Mouse (Mus musculus): ENCODE results near the gene Sprr2d.

The Sprr2d gene

GRCm38 (mm10) chr3:92338840-92339239 is at the start of gene Sprr2d:
Sprr2d (plus strand) TSS chr3:92339140.
- no peak for DNase-seq

GRCm38 (mm10) chr3:92307406-92307805 is 31.5 kb upstream of the Sprr2d start:
- no peak for DNase-seq

- no peak for DNase-seq
These were observed 22.6 kb upstream of the Sprr2d start, which contains the start of gene Sprr2b for GRCm38 (mm10) chr3:92316320-92316719. Sprr2b (plus strand) TSS chr3:92316620.

GRCm38 (mm10) chr3:92317384-92317783 is 21.6 kb upstream of the Sprr2d start:
- no peak for DNase-seq

GRCm38 (mm10) chr3:92336278-92336677 is 2.7 kb upstream of the Sprr2d start:
- DNase-seq: no peak

- no peak for DNase-seq
These were observed 12.9 kb downstream of the Sprr2d start, which contains the start of gene Sprr2e for GRCm38 (mm10) chr3:92351843-92352242. Sprr2e (plus strand) TSS chr3:92352143.

- DNase-seq: no peak
These were observed 22.7 kb downstream of the Sprr2d start for GRCm38 (mm10) chr3:92361619-92362018.

GRCm38 (mm10) chr3:92364887-92365286 is 25.9 kb downstream of the Sprr2d start, which contains the start of gene Sprr2f:
Sprr2f (plus strand) TSS chr3:92365187.
- DNase-seq: no peak

GRCm38 (mm10) chr3:92373613-92374012 is 34.7 kb downstream of the Sprr2d start:
- no peak for DNase-seq

GRCm38 (mm10) chr3:92385385-92385784 is 46.4 kb downstream of the Sprr2d start, which contains the start of gene Sprr2h:
Sprr2h (plus strand) TSS chr3:92385685.
- no peak for DNase-seq

Measured in liver (tissue).